Mouse (Mus musculus): ENCODE results near the gene Zfp692.

Gene Zfp692

DNA sequence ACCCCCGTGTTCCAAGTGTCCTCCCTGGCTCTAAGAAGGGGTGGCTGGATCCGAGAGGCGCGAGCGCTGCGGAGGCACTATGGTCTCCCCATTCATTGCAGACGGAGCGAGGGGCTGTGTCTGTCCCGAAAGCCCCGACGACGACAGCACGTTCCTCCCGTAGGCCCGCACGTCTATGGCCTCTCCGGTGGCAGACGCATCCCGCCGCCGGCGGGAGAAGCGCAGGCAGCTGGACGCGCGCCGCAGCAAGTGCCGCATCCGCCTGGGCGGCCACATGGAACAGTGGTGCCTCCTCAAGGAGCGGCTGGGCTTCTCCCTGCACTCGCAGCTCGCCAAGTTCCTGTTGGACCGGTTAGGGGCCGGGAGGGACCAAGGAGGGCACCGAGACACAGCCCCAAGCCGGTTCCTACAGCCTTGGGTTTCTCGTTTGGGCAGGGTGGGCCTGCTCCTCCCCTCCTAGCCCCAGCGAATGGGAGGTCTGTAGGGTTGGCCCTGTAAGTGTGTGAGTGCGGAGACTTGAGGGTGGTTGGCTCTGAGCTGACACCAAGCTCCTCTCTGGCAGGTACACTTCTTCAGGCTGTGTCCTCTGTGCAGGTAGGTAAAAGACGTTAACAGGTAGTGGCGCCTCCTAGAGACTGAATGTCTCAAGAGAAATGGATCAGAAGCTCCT lies 677 bp downstream of the Zfp692 start:
- DNase-seq (ENCODE audit: low spot score in 2 of 2), result peak; percentile 55 to 59

DNA sequence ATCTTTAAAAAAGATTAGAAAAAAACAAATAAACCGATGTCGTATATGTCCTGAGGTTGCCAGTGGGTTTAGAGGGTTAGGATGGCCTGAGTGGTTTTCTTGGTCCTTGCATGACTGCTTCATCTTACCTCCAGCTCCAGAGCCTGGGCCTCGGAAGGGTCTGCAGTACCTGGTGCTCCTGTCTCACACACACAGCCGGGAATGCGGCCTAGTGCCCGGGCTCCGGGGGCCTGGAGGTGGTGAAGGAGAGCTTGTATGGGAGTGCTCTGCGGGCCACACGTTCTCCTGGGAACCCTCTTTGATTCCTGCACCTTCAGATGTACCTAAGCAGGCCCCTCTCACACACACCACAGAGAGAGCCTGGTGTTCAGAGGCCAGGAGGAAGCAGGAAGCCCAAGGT lies 1.8 kb downstream of the Zfp692 start:
- no peak for DNase-seq (ENCODE audit: low spot score in 2 of 2)

DNA sequence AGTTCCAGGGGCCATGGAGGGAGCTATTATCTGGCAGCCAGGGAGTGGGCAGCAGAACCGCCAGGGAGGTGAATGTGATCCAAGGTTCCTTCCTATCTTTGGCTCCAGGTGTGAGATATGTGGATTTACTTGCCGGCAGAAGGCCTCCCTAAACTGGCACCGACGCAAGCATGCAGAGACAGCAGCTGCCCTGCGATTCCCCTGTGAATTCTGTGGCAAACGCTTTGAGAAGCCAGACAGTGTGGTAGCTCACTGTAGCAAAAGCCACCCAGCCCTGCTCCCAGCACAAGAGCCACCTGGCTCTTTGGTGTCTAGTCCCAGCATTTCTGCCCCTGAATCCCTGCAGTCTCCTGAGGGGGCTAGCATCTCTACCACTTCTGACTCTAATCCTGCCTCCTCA lies 7.2 kb downstream of the Zfp692 start:
- DNase-seq (ENCODE audit: low spot score in 2 of 2), result no peak

DNA sequence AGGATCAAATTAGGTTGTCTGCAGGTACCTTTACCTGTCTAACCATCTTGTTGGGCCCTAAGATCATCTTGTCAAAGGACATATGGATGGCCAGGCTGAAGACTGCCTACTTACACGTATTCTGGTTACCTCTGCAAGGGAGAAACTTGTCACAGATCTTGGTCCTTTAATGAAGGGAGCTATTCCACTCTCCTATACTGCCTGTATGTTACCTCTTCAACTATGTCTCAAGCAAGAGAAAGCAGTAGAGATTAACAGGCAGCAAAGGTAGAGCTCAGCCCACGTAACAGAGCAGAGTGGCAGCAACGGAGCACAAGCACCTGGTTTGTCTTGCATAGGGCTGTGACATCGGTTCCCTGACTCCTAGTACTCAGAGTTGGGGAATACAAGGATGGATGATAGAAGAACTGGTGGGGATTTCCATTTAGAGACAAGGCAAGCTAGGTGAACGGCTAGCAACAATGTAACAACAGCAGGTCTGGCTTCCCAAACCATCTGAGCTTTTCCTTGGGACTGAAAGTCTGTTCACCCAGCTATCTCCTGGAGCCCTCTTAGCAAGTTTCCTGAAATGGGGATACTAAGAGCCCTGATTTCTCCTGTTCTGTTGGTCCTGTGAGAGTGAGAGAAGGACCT lies 8.8 kb downstream of the Zfp692 start:
- DNase-seq (ENCODE audit: low spot score in 2 of 2), result no peak

DNA sequence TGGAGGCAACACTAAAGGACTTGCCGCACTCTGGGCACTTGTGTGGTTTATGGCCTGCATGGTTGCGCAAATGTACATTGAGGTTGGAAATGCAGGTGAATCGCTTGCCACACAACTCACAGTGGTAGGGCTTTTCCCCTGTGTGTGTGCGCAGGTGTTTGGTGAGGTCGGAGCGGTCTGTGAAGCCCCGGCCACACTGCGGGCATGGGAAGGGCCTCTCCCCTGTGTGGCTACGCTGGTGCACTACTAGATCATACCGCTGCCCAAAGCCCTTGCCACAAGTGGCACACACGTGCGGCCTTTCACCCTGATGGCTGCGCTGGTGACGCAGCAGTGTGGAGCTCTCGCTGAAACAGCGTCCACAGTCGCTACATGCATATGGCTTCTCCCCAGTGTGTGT lies 9.5 kb downstream of the Zfp692 start:
- no peak for DNase-seq (ENCODE audit: low spot score in 2 of 2)

DNA sequence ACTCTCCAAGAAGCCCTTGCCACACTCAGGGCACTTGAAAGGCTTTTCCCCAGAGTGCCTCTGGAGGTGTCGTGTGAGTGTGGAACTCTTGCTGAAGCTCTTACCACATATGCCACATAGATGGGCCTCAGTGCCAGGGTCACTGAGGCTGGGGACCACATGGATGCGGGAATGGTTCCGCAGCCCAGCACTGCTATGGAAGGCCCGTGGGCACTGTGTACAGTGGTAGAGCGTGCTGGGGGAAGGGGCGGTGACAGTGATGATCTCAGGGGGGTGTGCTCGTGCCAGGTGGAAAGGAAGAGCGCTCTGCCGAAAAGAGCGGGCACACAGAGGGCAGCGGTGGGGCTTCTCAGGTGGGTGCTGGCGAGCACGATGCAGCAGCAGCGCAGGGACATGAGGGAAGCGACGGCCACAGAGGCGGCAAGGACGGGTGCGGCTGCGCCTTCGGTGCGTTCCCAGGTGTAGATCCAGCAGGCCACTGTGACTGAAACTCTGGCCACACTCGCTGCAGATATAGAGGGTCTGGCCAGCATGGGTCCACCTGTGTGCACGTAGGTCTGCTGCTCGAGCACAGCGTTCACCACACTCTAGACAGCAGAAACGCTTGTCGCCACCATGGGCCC lies 10.0 kb downstream of the Zfp692 start:
- no peak for DNase-seq (ENCODE audit: low spot score in 2 of 2)

DNA sequence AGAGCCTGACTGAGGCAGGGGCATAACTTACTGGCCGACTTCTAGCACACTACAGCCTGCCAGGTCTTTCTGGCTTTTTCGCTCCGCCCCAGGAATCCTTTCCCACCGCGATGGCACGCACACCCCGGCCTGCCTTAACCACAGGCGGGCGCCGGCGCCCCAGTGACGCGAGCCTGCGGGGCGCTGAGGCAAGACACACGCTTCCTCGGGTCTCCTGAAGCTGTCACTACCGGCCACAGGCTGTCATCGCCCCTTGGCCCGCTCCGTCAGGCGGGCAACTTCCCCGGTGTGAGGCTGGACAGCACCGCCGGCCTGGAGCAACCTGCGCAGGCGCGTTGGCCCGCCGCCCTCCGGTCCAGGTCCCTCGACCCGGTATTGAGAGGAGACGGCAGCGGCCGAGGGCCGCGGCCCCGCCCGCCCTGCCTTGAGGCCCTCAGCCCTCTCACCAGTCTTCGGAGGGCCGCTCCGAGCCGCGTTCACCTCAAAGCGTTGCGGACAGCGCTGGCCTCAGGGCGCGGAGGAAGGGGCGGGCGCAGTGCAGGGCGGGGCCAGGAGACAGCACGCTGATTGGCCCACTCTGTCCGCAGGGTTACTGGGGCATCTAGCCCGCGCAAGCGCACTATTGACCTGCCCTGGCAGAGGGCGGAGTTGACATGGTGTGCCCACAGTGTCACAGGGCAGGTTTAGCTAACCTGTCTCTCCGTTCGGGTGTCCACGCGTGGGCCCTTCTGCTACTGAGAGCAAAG lies 16.1 kb downstream of the Zfp692 start:
- peak; percentile 96 to 97 for DNase-seq (ENCODE audit: low spot score in 2 of 2)

DNA sequence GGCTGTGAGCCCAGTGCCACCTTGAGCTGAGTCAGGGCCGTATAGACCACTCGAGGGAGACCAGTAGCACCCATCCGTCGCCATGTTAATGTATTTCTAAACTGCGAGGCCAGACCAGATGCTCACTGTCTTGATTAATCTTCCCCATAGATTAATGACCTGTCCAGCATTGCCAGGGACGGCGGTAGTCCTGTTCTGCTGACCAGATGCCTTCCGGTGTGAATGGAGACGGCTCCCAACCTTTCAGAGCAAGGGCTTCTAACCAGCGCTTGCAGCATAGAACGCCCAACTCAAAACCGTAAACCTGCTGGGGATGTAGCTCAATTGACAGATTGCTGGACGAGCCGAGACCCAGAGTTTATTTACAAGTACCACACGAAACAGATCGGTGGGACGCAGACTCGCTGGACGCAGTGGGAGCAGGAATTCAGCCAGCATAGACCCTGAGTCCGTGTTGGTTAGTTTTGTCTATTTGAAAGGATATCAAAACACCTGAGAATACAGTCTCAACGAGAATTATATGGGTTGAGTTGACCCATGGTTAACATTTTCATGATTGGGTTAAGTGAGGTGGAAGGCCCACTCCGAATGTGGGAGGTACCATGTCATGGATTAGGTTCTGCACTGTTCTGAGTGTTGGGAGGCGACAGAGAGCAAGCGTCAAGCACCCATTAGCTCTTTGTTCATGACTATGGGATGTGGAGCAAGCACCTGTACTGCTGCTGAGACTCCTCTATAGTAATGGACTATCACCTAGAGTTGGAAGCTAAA lies 16.9 kb downstream of the Zfp692 start:
- no peak for DNase-seq (ENCODE audit: low spot score in 2 of 2)

DNA sequence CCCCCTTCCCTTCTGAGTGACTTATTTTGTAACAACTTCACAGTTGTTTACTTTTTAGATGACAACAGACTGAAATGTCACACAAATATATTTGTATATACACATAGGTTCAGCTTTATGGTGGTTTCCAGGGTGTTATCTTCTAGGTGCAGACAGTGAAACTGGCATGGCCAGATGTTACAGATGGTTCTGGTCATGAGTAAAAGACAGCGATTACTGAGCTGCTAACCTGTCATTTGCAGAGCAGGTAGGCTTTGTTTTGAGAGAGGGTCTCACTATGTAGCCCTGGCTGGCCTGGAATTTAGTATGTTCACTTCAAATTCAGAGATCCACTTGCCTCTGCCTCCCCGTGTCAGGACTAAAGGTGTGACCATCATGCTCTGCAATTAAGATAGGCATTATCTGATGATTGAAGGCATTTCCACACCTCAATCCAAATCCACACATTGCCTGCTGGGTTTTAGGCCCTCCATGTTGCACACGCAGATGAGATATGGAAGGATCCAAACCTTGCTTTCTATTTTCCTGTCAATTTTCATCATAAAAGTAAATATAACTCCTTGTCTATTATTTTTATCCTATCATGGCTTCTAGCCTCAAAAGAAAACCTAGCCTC lies 17.9 kb downstream of the Zfp692 start:
- no peak for DNase-seq (ENCODE audit: low spot score in 2 of 2)

DNA sequence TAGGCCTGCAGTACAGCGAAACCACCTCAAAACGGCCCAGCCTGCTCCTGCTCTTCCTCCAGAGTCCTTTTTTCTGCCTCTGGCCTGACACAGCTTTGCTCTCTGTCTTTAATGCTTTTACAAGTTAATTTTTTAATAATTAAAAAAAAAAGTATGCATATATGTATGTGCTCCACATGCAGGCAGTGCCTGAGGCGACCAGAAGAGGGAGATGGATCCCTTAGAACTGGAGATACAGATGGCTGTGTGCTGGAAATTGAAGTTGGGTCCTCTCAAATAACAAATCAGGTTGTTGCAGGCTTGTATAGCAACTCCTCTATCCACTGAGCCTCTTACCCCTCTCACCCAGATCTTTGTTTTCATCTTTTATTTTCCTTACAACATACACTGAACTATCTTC lies 19.9 kb downstream of the Zfp692 start:
- DNase-seq (ENCODE audit: low spot score in 2 of 2), result no peak

DNA sequence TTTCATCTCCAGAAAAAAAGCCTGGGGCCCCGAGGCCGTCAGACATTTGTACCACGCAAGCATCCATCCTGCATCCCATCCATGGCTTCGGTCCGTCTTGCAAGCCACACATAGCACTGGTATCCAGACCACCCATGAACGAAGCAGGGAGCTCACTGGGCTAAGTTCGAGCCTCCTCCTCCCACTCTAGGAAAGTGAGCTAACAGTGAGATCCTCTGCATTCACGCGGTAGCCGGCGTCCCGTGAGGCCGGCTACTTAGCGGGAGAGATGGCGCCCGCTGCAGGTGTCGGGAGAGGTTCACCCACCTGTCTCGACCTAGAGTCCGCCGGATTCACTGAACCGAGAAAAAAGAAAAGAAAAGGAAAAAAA lies 23.0 kb downstream of the Zfp692 start:
- DNase-seq (ENCODE audit: low spot score in 2 of 2), result no peak

DNA sequence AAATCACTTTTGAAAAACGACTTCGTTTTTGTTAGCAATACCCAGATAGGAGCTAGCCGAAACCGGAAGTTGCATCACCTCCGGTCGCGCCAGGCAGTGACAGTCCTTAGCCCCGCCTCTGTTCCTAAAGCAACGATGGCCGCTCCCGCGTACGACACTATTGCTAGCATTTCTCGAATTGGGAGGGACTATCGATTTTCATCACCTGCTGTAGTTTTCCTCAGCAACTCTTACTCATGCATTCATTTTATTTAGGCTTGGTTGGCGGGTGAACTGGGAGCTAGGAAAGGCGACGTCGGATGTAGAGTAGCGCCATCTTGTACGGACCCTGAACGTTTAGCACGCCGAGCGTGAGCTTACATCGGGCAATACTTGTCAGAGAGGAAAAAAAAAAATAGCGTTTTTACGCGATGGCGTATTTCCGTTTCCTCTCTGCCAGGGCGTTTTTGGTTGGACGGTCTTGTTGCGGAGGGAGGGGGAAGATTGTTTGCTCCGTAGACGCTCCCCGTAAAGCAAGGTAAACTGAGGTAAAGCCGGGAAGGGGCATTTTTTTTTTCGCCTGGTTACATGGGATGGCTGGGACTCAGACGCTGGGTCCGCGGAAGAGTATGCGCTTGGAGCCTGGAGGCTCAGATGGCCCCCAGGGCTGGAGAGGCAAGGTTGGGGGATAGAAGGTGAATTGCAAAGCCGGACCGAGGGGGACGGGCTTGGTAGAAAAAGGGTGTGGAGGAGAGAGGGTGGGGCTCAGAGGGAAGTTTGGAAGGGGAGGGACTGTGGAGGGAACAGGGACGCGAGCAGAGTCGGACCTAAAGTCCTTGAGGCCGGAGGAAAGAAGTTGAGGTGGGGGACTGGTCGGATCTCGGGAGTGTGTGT lies 23.6 kb downstream of the Zfp692 start, which contains the start of the genes Zfp672 and Sh3bp5l:
TSS of gene Zfp672 (minus strand) at position 64 of the 873 bp plus-strand sequence.
TSS of gene Sh3bp5l (plus strand) at position 449 of the 873 bp plus-strand sequence.
- DNase-seq (ENCODE audit: low spot score in 2 of 2), result peak; percentile 90 to 95

DNA sequence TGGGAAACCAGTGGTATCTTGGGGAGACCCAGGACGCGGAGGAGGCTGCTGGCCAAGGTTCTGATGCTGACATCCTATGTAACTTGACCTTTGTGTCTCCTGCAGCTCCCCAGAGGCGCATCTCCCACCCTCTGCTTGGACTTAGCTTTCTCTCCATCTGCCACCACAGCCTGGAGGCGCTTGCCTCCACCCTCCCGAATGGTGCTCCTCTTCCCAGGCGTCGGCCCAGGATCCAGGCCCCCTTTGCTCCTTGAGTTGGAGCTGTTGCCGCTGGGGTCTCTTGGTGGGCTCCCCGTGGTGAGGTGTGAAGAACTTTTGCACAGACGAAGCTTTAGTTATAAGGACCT lies 24.3 kb downstream of the Zfp692 start:
- no peak for DNase-seq (ENCODE audit: low spot score in 2 of 2)

DNA sequence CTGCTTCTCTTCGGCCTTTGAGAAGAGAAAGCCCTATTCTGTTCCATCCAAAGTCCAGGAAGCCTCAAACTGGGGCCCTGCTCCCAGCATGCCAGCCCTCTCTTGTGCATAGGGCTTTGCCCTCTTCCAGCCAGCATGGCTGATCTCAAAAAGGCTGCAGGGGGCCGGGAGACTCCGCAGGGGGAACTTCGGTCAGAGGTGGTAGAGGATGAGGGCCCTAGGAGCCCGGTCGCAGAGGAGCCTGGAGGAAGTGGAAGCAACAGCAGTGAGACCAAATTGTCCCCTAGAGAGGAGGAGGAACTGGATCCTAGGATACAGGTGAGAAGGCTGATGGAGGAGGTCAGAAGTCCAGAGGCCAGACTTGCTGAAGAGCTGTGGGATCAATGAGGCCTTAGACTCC lies 24.7 kb downstream of the Zfp692 start:
- DNase-seq (ENCODE audit: low spot score in 2 of 2), result no peak

DNA sequence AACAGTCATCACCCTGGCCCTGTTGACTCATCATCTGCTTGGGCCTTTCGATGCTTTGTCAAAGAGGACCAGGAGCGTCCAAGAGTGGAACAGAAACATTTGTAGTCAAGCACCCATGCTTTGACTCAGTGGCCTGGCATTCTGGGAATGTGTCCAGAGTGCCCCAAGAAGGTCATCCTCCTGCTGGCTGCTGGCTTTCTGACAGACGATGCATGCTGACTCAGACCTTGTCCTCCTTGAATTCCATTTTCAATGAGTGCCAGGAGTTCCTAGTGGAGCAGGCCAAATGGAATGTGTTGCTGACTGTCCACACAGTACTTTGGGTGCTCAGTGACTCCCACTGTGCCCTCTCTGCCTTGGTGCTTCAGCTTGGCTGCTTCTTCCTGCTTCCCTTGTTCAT lies 27.9 kb downstream of the Zfp692 start:
- DNase-seq (ENCODE audit: low spot score in 2 of 2), result no peak

DNA sequence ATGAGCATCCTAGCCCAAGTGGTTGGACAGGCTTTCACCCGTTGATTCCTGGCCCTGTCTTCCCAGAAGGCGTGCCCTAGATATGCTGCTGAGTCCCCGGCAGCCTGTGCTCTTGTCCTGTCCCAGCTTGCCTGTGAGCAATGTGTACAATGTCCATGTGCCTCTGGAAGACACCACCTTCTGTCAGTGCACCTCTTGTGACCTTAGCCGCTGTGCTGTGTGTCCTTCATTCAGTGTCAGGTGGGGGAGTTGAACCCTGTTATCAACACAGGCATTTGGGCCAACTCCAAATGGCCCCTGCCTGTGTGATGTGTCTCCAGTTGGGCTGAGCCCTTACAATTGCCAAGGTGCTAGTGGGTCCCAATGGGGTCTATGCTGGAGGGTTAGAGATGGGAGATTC lies 39.9 kb downstream of the Zfp692 start:
- DNase-seq (ENCODE audit: low spot score in 2 of 2), result no peak

DNA sequence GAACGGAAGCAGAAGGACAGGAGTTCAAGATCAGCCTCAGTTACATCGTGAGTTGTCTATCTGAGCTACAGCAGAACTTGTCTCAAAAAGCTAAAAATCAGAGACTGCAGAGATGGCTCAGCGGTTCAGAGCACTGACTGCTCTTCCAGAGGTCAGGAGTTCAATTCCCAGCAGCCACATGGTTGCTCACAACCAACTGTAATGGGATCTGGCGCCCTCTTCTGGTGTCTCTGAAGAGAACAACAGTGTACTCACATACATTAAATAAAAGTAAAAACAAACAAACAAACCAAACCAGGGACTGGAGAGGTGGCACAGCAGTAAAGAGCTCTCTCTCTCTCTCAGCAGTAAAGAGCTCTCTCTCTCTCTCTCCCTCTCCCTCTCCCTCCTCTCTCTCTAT lies 43.8 kb downstream of the Zfp692 start:
- no peak for DNase-seq (ENCODE audit: low spot score in 2 of 2)

DNA sequence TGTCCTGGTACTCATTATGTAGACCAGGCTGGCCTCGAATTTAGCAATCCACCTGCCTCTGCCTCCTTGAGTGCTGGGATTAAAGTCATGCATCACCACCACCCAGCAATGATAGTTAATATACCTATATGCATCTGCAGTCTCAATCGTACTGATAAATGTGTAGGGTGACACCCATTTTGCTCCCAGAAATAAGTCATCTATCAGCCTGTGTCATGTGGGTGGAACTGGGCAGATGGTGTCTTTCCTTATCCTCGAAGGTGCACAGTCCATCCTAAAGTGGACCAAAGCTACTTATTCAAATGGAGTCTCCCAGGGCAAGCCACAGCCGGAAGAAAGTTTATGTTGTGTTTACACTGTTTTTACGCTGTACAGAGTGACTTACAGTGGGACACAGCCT lies 44.3 kb downstream of the Zfp692 start:
- no peak for DNase-seq (ENCODE audit: low spot score in 2 of 2)

DNA sequence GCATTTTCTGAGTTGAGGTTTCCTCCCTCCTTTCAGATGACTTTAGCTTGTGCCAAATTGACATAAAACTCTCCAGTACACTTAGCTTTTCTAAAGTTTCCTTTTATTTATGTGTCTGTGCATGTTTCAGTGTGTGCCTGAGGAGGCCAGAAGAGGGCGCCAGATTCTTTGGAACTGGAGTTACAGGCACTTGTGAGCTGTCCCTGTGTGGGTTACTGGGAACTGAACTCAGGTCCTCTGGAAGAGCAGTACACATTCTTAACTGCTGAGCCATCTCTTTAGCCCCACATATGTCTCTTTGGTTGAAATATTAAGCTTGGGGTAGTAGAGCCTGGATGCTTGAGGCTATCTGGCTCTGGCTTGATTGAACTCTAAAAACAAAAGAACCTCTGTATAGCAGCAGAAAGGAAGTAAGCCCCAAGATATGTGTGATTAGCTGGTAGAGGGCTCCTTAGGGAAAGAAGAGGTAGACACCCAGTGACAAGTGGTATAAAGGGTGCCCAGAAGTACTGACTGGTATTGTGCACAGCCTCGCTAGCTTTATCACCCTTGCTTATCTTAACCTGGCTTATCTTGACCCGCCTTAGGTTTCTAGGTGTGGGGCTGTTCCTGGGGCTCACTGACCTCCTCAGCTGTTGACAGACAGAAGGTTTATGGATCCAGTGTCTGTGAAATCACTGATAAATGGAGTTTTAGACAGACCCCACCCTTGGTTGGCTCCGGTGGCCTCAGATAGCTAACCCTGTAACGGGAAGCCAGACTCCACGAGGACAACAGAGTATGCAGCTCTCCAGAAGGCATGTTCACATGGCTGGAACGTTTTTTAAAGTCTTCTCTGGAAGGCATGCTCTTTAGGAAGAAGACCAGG lies 46.0 kb downstream of the Zfp692 start:
- DNase-seq (ENCODE audit: low spot score in 2 of 2), result no peak

DNA sequence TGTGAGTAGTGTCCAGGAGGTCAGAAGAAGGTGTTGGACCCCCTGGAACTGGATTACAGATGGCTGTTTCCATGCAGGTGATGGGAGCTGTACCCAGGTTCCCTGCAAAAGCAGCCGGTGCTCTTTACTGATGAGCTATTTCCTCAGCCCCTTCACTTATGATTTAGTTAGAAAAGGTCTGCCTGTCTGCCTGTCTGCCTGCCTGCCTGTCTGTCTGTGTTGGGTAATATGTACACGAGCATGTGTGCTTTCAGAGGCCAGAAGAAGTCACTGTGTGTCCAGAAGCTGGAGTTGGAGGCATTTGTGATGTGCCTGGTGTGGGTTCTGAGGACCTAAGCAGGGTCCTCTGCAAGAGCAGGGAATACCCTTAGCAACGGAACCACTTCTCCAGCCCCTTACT lies 46.8 kb downstream of the Zfp692 start:
- DNase-seq (ENCODE audit: low spot score in 2 of 2), result no peak
